Mouse (Mus musculus) erythroblast, embryonic 14.5 days (primary cell): ENCODE data around the gene Lgals4. TPM values are rescaled to one million over a fixed set of nuclear protein-coding genes. Genes with fewer than 3 reads are reported as not detected.

ENCODE experiments used
- H3K27me3 ChIP-seq: 2 replicates; pipeline ENCODE4 v1.6.1; 2012; ENCODE audit warnings: inconsistent platforms; ENCODE audit not compliant: control insufficient read depth
- H3K36me3 ChIP-seq: 2 replicates; pipeline ENCODE4 v1.6.1; 2012; ENCODE audit warnings: mild to moderate bottlenecking, inconsistent platforms; ENCODE audit not compliant: control insufficient read depth
- H3K4me1 ChIP-seq: 2 replicates; pipeline ENCODE4 v1.6.1; 2012; ENCODE audit warnings: inconsistent platforms; ENCODE audit not compliant: control insufficient read depth
- H3K4me3 ChIP-seq: replicated peaks from 2 replicates; pipeline ENCODE3; 2012; ENCODE audit warnings: moderate library complexity, mild to moderate bottlenecking, inconsistent platforms
- H3K9me3 ChIP-seq: 2 replicates; pipeline ENCODE4 v1.6.1; 2012; ENCODE audit warnings: low read length, inconsistent platforms, mixed read lengths; ENCODE audit not compliant: control insufficient read depth
- GATA1 ChIP-seq: IDR thresholded peaks from 2 replicates; pipeline ENCODE4 v1.6.1; 2012; ENCODE audit warnings: low read length, inconsistent platforms, mixed read lengths
- TAL1 ChIP-seq: IDR thresholded peaks from 3 replicates; pipeline ENCODE4 v1.6.1; 2012; ENCODE audit warnings: low read length, inconsistent platforms, mixed read lengths
- polyA plus RNA-seq: library from polyadenylated mRNA; stranded (reverse); fragments of >175 nt; gene quantifications from 2 replicates; pipeline ENCODE4 v1.2.3, GENCODE M21; 2012

Gene Lgals4
- polyA plus RNA-seq, 1 experiment, result 0.17 TPM

DNA sequence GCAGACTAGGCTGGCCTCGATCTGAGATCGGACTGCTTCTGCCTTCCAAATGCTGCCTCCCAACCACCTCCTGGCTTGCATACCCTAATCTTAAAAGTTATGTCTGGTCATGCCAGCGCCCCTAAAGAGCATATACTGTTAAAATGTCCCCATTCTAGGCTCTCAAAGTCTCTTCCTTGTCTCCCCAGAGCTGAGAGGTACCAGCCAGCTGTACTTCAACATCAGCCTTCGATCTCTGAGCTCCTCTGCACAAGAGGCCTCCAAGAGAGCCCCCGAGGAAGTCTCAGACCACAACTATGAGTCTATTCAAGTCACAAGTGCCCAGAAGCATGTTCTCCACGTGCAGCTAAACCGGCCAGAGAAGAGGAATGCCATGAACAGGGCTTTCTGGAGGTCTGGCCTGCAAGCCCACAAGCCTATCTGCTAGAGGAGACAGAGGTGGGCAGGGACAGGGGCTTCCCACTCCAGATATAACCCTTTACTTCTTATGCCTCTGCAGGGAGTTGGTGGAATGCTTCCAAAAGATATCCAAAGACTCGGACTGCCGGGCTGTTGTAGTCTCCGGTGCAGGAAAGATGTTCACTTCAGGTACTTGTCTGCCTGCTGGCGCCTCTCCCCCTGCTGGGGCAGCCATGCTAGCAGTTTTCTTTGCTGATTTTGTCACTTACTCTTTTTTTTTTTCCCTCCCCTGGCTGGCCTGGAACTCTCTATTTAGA, 7.8 kb upstream of the Lgals4 start:
- peak overlapping the region; percentile 72 for H3K4me3 ChIP-seq
- H3K4me1 ChIP-seq, result peaks cover 38% of the 10 kb centered on the region
- H3K27me3 ChIP-seq, result no peaks in the 10 kb centered on the region
- H3K36me3 ChIP-seq, result peaks cover 49% of the 10 kb centered on the region
- H3K9me3 ChIP-seq, result no peaks in the 10 kb centered on the region
- TF ChIP-seq GATA1, result no peak
- TF ChIP-seq TAL1, result no peak

DNA sequence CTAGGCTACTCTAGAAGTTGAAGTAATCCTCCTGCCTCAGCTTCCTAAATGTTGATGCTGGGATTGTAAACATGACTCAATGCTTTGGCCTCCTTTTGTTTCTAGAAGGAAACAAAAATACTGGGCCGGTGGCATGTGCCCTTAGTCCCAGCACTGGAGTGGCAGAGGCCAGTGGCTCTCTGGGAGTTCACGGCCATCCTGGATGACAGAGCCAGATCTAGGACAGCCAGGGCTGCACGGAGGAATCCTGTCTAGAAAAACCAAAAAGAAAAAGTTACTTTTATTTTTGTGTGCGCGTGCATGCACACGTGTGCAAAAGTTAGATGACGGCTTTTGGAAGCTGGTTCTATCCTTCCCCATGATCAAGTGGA, 7.3 kb upstream of the Lgals4 start:
- TF ChIP-seq TAL1 (no peak), GATA1 (no peak)
- H3K9me3 ChIP-seq, result no peaks in the 10 kb centered on the region
- no peak overlapping the region for H3K4me3 ChIP-seq
- peaks cover 42% of the 10 kb centered on the region for H3K4me1 ChIP-seq
- H3K36me3 ChIP-seq, result peaks cover 48% of the 10 kb centered on the region
- no peaks in the 10 kb centered on the region for H3K27me3 ChIP-seq

GRCm38 (mm10) chr7:28827338-28827737, 6.3 kb upstream of the Lgals4 start:
- Histone ChIP-seq H3K9me3 (no peaks in the 10 kb centered on the region), H3K27me3 (no peaks in the 10 kb centered on the region), H3K36me3 (peaks cover 47% of the 10 kb centered on the region), H3K4me3 (no peak overlapping the region), H3K4me1 (peaks cover 47% of the 10 kb centered on the region)
- no peak for TF ChIP-seq GATA1
- no peak for TF ChIP-seq TAL1

GRCm38 (mm10) chr7:28829821-28830220, 3.8 kb upstream of the Lgals4 start:
- Histone ChIP-seq H3K9me3 (no peaks in the 10 kb centered on the region), H3K4me1 (peaks cover 36% of the 10 kb centered on the region), H3K27me3 (no peaks in the 10 kb centered on the region), H3K36me3 (peaks cover 35% of the 10 kb centered on the region), H3K4me3 (no peak overlapping the region)
- TF ChIP-seq TAL1 (no peak), GATA1 (no peak)

DNA sequence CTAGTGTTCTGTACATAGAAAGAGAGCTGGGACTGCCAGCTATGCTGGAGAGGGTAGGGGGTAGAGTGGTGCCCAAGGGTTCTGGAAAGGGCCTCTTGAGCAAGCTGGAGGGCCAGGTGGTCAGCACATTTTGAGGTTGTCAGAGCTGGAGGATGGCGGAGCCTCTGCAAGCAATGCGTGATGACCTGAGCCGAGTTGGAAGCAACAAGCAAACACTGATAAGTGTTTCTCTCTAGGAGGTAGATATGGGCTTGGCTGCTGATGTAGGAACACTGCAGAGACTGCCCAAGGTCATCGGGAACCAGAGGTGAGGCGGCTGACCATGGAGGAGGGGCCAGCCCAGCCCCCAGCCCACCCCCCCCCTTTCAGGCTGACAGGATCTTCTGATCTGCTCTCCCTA, 2.7 kb upstream of the Lgals4 start:
- Histone ChIP-seq H3K36me3 (peaks cover 33% of the 10 kb centered on the region), H3K4me3 (no peak overlapping the region), H3K27me3 (no peaks in the 10 kb centered on the region), H3K4me1 (peaks cover 27% of the 10 kb centered on the region), H3K9me3 (no peaks in the 10 kb centered on the region)
- TF ChIP-seq TAL1 (no peak), GATA1 (no peak)

GRCm38 (mm10) chr7:28831411-28832125, 2.1 kb upstream of the Lgals4 start:
- Histone ChIP-seq H3K9me3 (no peaks in the 10 kb centered on the region), H3K4me1 (peaks cover 22% of the 10 kb centered on the region), H3K36me3 (peaks cover 30% of the 10 kb centered on the region), H3K4me3 (no peak overlapping the region), H3K27me3 (no peaks in the 10 kb centered on the region)
- TF ChIP-seq GATA1 (no peak), TAL1 (no peak)

GRCm38 (mm10) chr7:28832137-28832536, 1.5 kb upstream of the Lgals4 start:
- no peak for TF ChIP-seq GATA1
- no peak for TF ChIP-seq TAL1
- peaks cover 29% of the 10 kb centered on the region for H3K36me3 ChIP-seq

DNA sequence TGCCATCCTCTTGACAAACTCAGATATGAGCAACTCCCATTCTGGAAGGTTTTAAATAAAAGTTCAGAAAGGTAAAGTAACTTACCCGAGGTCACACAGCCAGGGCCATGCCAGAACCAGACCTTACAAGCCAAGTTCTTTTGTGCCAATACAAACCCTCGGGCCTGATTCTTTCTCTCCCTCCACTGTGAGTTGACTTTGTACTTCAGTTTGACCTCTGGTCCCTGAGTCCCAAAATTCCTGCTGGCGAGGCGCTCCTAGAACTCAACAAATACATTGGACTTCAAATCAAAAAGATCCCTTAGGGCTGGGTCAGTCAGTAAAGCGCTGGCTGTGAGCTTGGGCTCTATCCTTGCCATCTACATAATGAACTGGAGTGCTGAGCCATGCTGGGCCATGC, 3.3 kb downstream of the Lgals4 start:
- no peak overlapping the region for H3K4me3 ChIP-seq
- H3K4me1 ChIP-seq, result peaks cover 3% of the 10 kb centered on the region
- H3K27me3 ChIP-seq, result no peaks in the 10 kb centered on the region
- TF ChIP-seq TAL1 (no peak), GATA1 (no peak)
- H3K36me3 ChIP-seq, result peaks cover 4% of the 10 kb centered on the region
- H3K9me3 ChIP-seq, result no peaks in the 10 kb centered on the region

More at GRCm38 (mm10) chr7:28832137-28832536, 1.5 kb upstream of the Lgals4 start:
- Histone ChIP-seq H3K4me3 (no peak overlapping the region), H3K4me1 (peaks cover 22% of the 10 kb centered on the region), H3K9me3 (no peaks in the 10 kb centered on the region), H3K27me3 (no peaks in the 10 kb centered on the region)

- no peaks in the 10 kb centered on the region; the same call in 1 of the 2 replicates for H3K4me1 ChIP-seq
- no peak for TF ChIP-seq GATA1
- no peak for TF ChIP-seq TAL1
- H3K9me3 ChIP-seq, result no peaks in the 10 kb centered on the region
- no peak overlapping the region for H3K4me3 ChIP-seq
- H3K27me3 ChIP-seq, result no peaks in the 10 kb centered on the region
- no peaks in the 10 kb centered on the region for H3K36me3 ChIP-seq
Measured at GRCm38 (mm10) chr7:28838331-28838730, 4.7 kb downstream of the Lgals4 start.

DNA sequence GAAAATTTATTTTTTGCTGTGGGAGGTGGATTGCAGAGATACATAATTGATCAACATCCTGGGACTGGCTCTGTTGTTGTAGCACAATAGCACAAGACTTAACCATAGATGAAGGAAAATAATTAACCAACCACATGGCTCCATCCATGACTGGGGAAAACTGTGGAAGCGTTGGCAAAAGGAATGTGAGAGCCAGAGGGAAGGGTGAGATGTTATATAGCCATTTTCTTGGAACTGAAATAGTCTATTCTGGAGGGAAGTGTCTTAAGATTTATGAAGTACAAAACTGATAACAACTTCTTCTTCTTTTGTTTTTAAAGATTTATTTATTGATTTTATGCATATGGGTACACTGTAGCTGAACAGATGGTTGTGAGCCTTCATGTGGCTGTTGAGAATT, 13.6 kb downstream of the Lgals4 start:
- TF ChIP-seq GATA1 (no peak), TAL1 (no peak)
- H3K4me1 ChIP-seq, result no peaks in the 10 kb centered on the region
- no peaks in the 10 kb centered on the region for H3K27me3 ChIP-seq
- H3K9me3 ChIP-seq, result no peaks in the 10 kb centered on the region
- H3K4me3 ChIP-seq, result no peak overlapping the region
- no peaks in the 10 kb centered on the region for H3K36me3 ChIP-seq
